Mouse (Mus musculus): ENCODE measurements around the gene Dkk2. TPM values are rescaled to one million over a fixed set of nuclear protein-coding genes. Genes with fewer than 3 reads are reported as not detected.

Gene Dkk2
- polyA plus RNA-seq, 1 experiment from 2014 or later, result 10.0 TPM

DNA sequence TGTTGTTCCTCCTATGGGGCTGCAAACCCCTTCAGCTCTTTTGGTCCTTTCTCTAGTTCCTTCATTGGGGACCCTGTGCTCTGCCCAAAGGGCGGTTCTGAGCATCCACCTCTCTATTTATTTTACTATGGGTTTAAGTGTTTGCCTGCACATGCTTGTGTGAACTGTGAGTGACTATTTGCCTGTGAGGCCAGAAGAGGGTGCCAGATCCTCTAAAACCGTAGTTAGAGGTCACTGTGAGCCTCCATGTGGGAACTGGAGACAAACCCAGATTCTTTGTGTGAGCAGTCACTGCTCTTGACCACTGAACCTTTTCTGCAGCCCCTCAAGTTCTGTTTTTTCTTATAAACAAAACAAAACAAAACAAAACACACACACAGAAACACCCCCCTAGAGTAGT, 14.1 kb upstream of the Dkk2 start:
- H3K27me3 ChIP-seq (ENCODE audit: control insufficient read depth, insufficient read depth, low read length), result no peaks in the 10 kb centered on the region
- no peak overlapping the region for H3K9ac ChIP-seq (ENCODE audit: low read length)
- WGBS, result 59% methylated on average over 2 of the region's 2 CpGs
- no peak overlapping the region for H3K4me2 ChIP-seq (ENCODE audit: low read depth, low read length)
- no peak overlapping the region for H3K4me3 ChIP-seq (replicated peaks; ENCODE audit: low read length)
- ATAC-seq (ENCODE audit: insufficient read depth, low FRiP score), result no peak
- H3K27ac ChIP-seq (ENCODE audit: low read length), result no peak overlapping the region
- H3K4me1 ChIP-seq (ENCODE audit: control insufficient read depth, insufficient read depth, low read length), result no peaks in the 10 kb centered on the region
- no peaks in the 10 kb centered on the region for H3K36me3 ChIP-seq (ENCODE audit: control insufficient read depth, insufficient read depth, low read length)
- no peaks in the 10 kb centered on the region for H3K9me3 ChIP-seq (replicated peaks; ENCODE audit: control insufficient read depth, low read length)

DNA sequence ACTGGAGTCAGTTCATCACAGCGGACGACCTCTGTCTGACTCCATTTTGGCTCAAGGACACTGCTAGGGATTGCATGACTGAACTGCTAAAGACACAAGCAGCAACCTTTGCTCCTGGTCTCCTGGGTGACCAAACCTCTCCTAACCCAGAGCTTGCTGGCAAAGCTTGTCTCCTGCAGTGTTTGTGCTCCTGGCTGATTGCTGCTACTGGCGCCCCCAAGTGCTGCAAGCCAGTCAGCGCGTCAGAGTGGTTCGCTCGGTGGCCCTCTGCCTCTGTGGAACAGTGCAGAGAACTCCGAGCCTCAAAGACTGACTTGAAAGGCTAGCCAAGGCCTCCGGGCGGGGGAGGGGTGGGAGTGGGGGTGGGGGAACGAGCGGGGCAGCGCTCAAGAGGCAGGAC, 1.1 kb upstream of the Dkk2 start:
- ATAC-seq (ENCODE audit: insufficient read depth, low FRiP score), result peak; percentile 48; the same call in 1 of the 2 replicates
- 9% methylated on average over 13 of the region's 13 CpGs for WGBS
- H3K4me2 ChIP-seq (ENCODE audit: low read depth, low read length), result peak overlapping the region; percentile 61
- peaks cover 12% of the 10 kb centered on the region for H3K27me3 ChIP-seq (ENCODE audit: control insufficient read depth, insufficient read depth, low read length)
- H3K36me3 ChIP-seq (ENCODE audit: control insufficient read depth, insufficient read depth, low read length), result no peaks in the 10 kb centered on the region
- H3K4me3 ChIP-seq (replicated peaks; ENCODE audit: low read length), result peak overlapping the region; percentile 45
- H3K9me3 ChIP-seq (replicated peaks; ENCODE audit: control insufficient read depth, low read length), result no peaks in the 10 kb centered on the region
- no peak overlapping the region for H3K27ac ChIP-seq (ENCODE audit: low read length)
- 0 out of 2 replicates have a peak, but pooled peaks cover 16% of the 10 kb centered on the region for H3K4me1 ChIP-seq (ENCODE audit: control insufficient read depth, insufficient read depth, low read length)
- peak overlapping the region; percentile 13 for H3K9ac ChIP-seq (ENCODE audit: low read length)

DNA sequence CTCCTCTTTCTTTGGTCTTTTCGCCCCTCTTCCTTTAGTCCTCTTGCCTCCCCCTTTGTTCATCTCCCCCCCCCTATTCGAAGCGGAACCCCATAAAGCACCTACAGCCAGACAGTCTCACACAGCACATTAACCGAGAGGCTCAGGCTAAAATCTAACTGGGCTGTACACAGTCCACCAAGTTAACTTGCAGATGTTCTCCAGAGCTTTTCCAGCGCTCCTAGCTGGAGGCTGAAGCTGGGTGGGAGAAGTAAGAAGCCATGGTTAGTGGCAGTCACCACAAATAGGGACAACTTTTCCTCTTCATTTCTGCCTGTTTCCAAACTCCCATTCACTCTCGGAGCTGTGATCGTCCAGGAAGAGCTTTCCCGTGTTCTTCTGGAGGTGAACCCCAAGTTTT, 412 bp upstream of the Dkk2 start:
- H3K27ac ChIP-seq (ENCODE audit: low read length), result peak overlapping the region; percentile 16; the same call in 1 of the 2 replicates
- no peak for ATAC-seq (ENCODE audit: insufficient read depth, low FRiP score)
- peak overlapping the region; percentile 45 for H3K4me3 ChIP-seq (replicated peaks; ENCODE audit: low read length)
- peak overlapping the region; percentile 61 for H3K4me2 ChIP-seq (ENCODE audit: low read depth, low read length)
- WGBS, result 3% methylated on average over 8 of the region's 8 CpGs
- no peaks in the 10 kb centered on the region for H3K36me3 ChIP-seq (ENCODE audit: control insufficient read depth, insufficient read depth, low read length)
- peaks cover 12% of the 10 kb centered on the region for H3K27me3 ChIP-seq (ENCODE audit: control insufficient read depth, insufficient read depth, low read length)
- no peaks in the 10 kb centered on the region for H3K9me3 ChIP-seq (replicated peaks; ENCODE audit: control insufficient read depth, low read length)
- H3K4me1 ChIP-seq (ENCODE audit: control insufficient read depth, insufficient read depth, low read length), result 0 out of 2 replicates have a peak, but pooled peaks cover 16% of the 10 kb centered on the region
- H3K9ac ChIP-seq (ENCODE audit: low read length), result peak overlapping the region; percentile 13

DNA sequence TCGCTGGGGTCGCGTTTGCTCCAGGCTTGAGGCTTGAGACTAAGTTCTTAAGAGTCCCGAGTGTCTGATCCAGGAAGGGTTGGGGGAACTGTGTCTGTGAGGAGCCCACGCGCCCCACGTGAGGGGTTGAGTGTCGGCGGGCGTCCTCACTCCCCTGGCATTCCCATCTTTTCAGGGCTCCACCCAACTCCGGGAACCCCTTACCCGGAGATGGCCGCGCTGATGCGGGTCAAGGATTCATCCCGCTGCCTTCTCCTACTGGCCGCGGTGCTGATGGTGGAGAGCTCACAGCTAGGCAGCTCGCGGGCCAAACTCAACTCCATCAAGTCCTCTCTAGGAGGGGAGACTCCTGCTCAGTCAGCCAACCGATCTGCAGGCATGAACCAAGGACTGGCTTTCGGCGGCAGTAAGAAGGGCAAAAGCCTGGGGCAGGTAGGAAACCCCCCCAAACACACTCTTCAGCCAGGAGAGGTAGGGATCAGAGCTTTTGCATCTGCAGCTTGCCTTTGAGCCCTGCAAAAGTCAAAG, 795 bp downstream of the Dkk2 start:
- Histone ChIP-seq H3K9ac (ENCODE audit: low read length) (peak overlapping the region; percentile 45), H3K27me3 (ENCODE audit: control insufficient read depth, insufficient read depth, low read length) (peaks cover 12% of the 10 kb centered on the region), H3K9me3 (replicated peaks; ENCODE audit: control insufficient read depth, low read length) (no peaks in the 10 kb centered on the region), H3K4me3 (replicated peaks; ENCODE audit: low read length) (peak overlapping the region; percentile 45), H3K4me1 (ENCODE audit: control insufficient read depth, insufficient read depth, low read length) (0 out of 2 replicates have a peak, but pooled peaks cover 16% of the 10 kb centered on the region), H3K36me3 (ENCODE audit: control insufficient read depth, insufficient read depth, low read length) (no peaks in the 10 kb centered on the region), H3K4me2 (ENCODE audit: low read depth, low read length) (peak overlapping the region; percentile 61), H3K27ac (ENCODE audit: low read length) (no peak overlapping the region)
- ATAC-seq (ENCODE audit: insufficient read depth, low FRiP score), result no peak
- under 1% methylated on average over 23 of the region's 23 CpGs for WGBS

DNA sequence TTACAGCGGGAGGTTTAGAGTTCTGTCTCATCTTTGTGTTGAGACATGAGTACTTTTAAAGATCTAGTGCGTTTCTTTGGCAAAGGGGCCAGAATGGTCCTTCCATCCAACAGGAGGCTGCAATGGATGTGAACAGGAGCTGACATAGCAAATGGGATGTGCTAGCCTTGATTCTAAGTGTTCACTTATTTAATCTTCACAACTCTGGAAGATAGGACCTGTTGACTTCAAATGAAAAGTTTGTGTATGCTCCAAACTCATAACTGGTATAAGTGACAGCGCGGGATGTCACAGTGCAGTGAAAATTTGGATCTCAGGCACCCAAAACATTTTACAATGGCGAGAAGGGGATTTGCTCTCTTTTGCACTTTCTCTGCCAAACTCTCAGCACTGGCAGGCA, 1.4 kb downstream of the Dkk2 start:
- Histone ChIP-seq H3K27me3 (ENCODE audit: control insufficient read depth, insufficient read depth, low read length) (peaks cover 12% of the 10 kb centered on the region), H3K27ac (ENCODE audit: low read length) (no peak overlapping the region), H3K4me3 (replicated peaks; ENCODE audit: low read length) (peak overlapping the region; percentile 45), H3K9ac (ENCODE audit: low read length) (0 out of 2 replicates have a peak overlapping the region, but pooled peaks have one; percentile 45), H3K4me1 (ENCODE audit: control insufficient read depth, insufficient read depth, low read length) (0 out of 2 replicates have a peak, but pooled peaks cover 16% of the 10 kb centered on the region), H3K4me2 (ENCODE audit: low read depth, low read length) (peak overlapping the region; percentile 61), H3K9me3 (replicated peaks; ENCODE audit: control insufficient read depth, low read length) (no peaks in the 10 kb centered on the region), H3K36me3 (ENCODE audit: control insufficient read depth, insufficient read depth, low read length) (no peaks in the 10 kb centered on the region)
- ATAC-seq (ENCODE audit: insufficient read depth, low FRiP score), result no peak
- WGBS, result 31% methylated on average over 5 of the region's 5 CpGs

DNA sequence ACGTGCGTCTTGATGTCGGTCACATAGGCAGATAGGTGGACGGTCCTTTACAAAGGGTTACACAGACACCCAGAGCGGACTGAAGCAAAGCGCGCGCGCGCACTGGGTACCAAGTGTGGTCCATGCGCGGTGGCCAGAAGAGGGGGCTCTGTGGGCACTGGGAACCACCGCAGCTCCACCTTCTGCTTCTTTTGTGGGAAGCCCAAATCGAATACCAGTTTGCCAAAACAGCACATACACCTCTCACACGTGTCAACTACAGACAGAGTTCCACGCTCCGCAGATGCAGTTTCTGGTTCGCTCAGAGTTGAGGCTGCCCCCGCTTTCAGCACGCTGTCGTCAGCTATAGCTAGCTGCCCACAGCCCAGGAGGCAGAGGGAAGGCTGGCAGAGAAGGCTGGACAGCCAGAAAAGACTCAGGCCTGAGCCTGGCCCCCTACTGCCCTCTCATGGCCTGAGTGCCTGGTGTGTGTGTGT, 2.0 kb downstream of the Dkk2 start:
- Histone ChIP-seq H3K4me3 (replicated peaks; ENCODE audit: low read length) (peak overlapping the region; percentile 45), H3K36me3 (ENCODE audit: control insufficient read depth, insufficient read depth, low read length) (no peaks in the 10 kb centered on the region), H3K4me1 (ENCODE audit: control insufficient read depth, insufficient read depth, low read length) (0 out of 2 replicates have a peak, but pooled peaks cover 16% of the 10 kb centered on the region), H3K9me3 (replicated peaks; ENCODE audit: control insufficient read depth, low read length) (no peaks in the 10 kb centered on the region), H3K4me2 (ENCODE audit: low read depth, low read length) (peak overlapping the region; percentile 61), H3K27me3 (ENCODE audit: control insufficient read depth, insufficient read depth, low read length) (peaks cover 12% of the 10 kb centered on the region), H3K27ac (ENCODE audit: low read length) (no peak overlapping the region), H3K9ac (ENCODE audit: low read length) (peak overlapping the region; percentile 1)
- 2% methylated on average over 21 of the region's 21 CpGs for WGBS
- ATAC-seq (ENCODE audit: insufficient read depth, low FRiP score), result peak; percentile 66; the same call in 1 of the 2 replicates

DNA sequence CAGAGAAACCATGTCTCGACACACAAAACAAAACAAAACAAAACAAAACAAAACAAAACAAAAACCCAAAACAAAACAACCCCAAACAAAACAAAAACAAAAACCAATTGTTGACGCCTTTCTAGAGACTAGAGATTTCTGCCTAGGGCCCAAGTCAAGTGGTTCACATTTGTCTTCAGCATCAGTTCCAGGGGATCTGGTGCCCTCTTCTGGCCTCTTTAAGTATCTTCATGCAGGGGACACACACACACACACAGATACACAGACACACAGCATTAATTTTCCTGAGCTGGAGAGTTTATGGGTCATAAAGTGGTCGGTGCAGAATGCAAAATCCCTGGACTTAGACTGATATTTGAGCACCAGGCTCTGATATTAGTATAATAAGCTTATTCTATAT, 7.9 kb downstream of the Dkk2 start:
- no peak overlapping the region for H3K27ac ChIP-seq (ENCODE audit: low read length)
- ATAC-seq (ENCODE audit: insufficient read depth, low FRiP score), result no peak
- no peak overlapping the region for H3K4me3 ChIP-seq (replicated peaks; ENCODE audit: low read length)
- no peaks in the 10 kb centered on the region for H3K9me3 ChIP-seq (replicated peaks; ENCODE audit: control insufficient read depth, low read length)
- no peak overlapping the region for H3K9ac ChIP-seq (ENCODE audit: low read length)
- no peaks in the 10 kb centered on the region for H3K4me1 ChIP-seq (ENCODE audit: control insufficient read depth, insufficient read depth, low read length)
- H3K36me3 ChIP-seq (ENCODE audit: control insufficient read depth, insufficient read depth, low read length), result no peaks in the 10 kb centered on the region
- no peaks in the 10 kb centered on the region for H3K27me3 ChIP-seq (ENCODE audit: control insufficient read depth, insufficient read depth, low read length)
- H3K4me2 ChIP-seq (ENCODE audit: low read depth, low read length), result no peak overlapping the region
- WGBS, result 90% methylated on average over 3 of the region's 3 CpGs

DNA sequence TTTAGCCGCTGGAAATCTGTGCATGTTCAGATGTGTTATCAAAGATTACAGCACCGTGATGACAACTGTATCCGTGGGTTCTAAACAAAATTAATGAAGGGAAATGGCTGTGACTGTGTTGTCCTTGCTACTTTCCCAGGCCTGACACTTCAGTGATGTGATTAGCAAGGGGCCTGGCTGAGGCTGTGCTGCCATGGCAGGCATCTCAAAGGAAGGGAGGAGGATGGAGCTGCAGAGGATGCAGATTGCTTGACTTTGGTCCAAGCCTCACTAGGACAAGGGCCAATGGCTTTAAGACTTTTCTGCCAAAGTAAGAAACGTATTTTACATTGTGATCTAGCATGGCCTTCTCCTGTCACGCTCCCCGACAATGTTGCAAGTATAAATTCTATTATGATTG, 11.2 kb downstream of the Dkk2 start:
- Histone ChIP-seq H3K27ac (ENCODE audit: low read length) (no peak overlapping the region), H3K9me3 (replicated peaks; ENCODE audit: control insufficient read depth, low read length) (no peaks in the 10 kb centered on the region), H3K27me3 (ENCODE audit: control insufficient read depth, insufficient read depth, low read length) (no peaks in the 10 kb centered on the region), H3K4me2 (ENCODE audit: low read depth, low read length) (no peak overlapping the region), H3K4me1 (ENCODE audit: control insufficient read depth, insufficient read depth, low read length) (no peaks in the 10 kb centered on the region), H3K9ac (ENCODE audit: low read length) (no peak overlapping the region), H3K36me3 (ENCODE audit: control insufficient read depth, insufficient read depth, low read length) (no peaks in the 10 kb centered on the region), H3K4me3 (replicated peaks; ENCODE audit: low read length) (no peak overlapping the region)
- 63% methylated on average over 6 of the region's 6 CpGs for WGBS
- ATAC-seq (ENCODE audit: insufficient read depth, low FRiP score), result no peak

DNA sequence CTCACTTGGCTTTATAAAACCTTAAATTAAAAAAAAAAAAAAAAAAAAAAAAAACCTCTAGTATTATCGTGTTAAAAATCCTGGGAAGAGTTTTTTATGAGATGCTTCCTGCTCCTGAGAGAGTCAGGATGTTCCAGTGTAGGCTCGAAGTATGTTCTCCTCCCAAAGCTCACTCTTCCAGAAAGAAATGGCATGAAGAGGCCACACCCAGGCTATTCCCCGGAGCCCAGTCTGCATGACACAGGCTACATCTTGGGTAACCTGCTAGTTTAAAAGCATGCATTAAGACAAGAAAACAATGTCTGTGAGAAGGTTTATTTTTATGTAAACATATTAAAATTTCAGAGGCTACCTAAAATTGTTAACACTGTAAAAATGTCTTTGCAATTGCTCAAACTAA, 15.7 kb downstream of the Dkk2 start:
- no peaks in the 10 kb centered on the region for H3K36me3 ChIP-seq (ENCODE audit: control insufficient read depth, insufficient read depth, low read length)
- 63% methylated on average over 3 of the region's 3 CpGs for WGBS
- no peak for ATAC-seq (ENCODE audit: insufficient read depth, low FRiP score)
- 0 out of 2 replicates have a peak, but pooled peaks cover 6% of the 10 kb centered on the region for H3K4me1 ChIP-seq (ENCODE audit: control insufficient read depth, insufficient read depth, low read length)
- H3K9me3 ChIP-seq (replicated peaks; ENCODE audit: control insufficient read depth, low read length), result no peaks in the 10 kb centered on the region
- H3K27me3 ChIP-seq (ENCODE audit: control insufficient read depth, insufficient read depth, low read length), result no peaks in the 10 kb centered on the region; the same call in 1 of the 2 replicates
- no peak overlapping the region for H3K4me2 ChIP-seq (ENCODE audit: low read depth, low read length)
- H3K27ac ChIP-seq (ENCODE audit: low read length), result no peak overlapping the region
- H3K4me3 ChIP-seq (replicated peaks; ENCODE audit: low read length), result no peak overlapping the region
- no peak overlapping the region for H3K9ac ChIP-seq (ENCODE audit: low read length)

Measured in stomach, embryonic 16.5 days (tissue).